Mouse (Mus musculus) left cerebral cortex, postnatal 4 days (tissue): ENCODE data around the gene Inka2. TPM values are rescaled to one million over a fixed set of nuclear protein-coding genes. Genes with fewer than 3 reads are reported as not detected.
A peak's percentile ranks its signal among the peaks of the same experiment; 100 is the strongest.

ENCODE experiments used
- DNase-seq: peaks from one replicate; pipeline ENCODE4 v3.0.0-alpha.2; 2022
- intact Hi-C: fragments of 180-260 bp; cut with DNase I; formaldehyde crosslinking; loops from one replicate; pipeline ENCODE4 v1.15.1; 2025
- total RNA-seq, 2 experiments: library from RNA; stranded (reverse); gene quantifications; 2 replicates each; pipeline ENCODE4 v1.2.3; 2021

The Inka2 gene
- total RNA-seq, result 10 to 100 TPM; 14.7 to 15.5 TPM

DNA sequence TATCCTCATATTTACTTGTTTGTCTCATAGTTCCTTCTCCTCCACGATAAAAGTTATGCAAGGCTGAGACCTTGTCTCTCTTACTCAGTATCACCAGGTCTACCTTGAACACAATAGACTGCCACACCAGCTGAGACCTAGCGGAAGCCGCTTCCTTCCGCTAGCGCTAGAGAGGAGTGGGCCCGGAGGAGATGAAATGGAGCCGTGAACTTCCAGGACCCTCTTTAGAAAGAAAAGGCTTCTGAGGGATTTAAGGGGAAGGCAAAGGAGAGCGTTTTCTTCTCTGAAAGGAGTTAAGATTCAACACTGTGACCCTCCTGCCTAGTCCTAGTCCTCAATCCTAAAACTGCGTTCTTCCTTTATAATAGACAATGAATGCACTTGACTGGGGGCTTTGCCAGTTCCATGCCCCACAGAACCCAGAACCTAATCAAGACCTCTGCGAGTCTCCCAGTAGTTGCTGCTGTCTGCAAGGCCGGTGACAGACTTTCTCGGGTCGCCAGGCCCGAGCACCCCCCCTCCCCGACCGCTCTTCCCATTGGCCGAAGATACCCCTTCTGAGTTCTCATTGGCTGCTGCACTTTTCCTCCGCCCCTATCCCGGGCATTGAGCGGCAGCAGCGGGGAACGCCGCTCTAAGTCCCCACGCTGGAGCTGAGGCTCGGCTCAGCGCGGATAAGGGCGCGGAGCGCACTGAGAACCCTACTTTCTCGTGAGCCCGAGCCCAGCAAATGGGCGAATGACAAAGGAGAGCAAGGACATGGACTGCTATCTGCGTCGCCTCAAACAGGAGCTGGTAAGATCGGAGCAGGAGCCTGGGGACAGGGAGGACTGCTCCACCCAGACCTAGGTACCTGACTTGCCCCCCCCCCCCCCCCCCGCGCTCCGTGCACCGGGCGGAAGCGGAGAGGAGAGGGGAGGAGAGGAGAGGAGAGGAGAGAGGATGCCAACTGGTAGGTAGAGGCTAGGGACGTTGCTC is at the start of gene Inka2:
Inka2 (plus strand) TSS at position 569 of the 978 bp plus-strand sequence.
- peak; percentile 86 for DNase-seq
- intact Hi-C loops, result no loop called here

DNA sequence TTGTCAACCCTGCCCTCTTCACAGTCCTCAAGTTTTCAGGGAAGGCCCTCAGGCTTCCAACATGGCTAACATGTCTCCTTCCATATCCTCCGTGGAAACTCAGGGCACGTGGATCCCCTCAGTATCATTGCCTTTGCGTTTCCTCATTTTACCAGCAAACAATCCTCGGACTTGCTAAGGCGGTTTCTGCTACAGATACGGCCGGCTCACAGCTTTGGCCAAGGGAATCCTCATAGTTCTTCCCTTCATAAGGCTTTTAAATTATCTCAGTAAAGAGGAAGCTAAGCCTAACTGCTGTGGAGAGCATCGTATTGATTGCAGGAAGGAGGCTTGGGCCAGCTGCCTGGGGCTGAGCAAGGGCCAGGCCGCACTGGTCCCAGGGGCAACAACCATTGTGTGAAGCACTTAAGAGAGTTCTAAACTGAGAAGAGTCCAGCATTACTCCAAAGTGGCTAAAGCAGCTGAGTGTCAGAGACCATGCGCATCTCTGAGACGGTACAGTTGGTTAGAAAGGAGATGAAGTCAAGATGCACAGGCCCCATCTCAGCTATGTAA is 49.3 kb upstream of the Inka2 start:
- intact Hi-C loops, result loop anchor here (10.0 kb wide), 1 partner anchor 200 kb away; the partner anchor contains the start of gene Kcnd3
- no peak for DNase-seq

DNA sequence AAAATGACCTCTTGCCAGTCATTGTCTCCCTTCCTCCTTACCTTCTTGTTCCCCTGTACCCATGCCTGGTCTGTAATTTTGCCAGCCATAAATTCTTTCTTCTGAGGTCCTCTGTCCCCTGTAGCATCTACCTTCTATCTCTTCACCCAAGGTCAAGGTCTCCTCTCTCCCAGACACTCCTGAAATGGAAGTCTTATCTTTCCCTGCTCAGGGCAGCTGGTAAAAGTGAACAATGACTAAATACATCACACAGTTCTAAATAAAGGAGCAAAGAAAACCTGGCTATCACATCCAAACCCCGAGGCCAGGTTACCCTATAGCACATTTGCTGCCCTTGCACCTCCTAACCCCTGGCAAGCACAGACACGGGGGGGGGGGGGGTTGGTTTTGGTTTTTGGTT is 43.9 kb upstream of the Inka2 start:
- DNase-seq, result no peak
- intact Hi-C loops, result loop anchor here (10.0 kb wide), 1 partner anchor 576 kb away; no protein-coding TSS in a partner anchor

DNA sequence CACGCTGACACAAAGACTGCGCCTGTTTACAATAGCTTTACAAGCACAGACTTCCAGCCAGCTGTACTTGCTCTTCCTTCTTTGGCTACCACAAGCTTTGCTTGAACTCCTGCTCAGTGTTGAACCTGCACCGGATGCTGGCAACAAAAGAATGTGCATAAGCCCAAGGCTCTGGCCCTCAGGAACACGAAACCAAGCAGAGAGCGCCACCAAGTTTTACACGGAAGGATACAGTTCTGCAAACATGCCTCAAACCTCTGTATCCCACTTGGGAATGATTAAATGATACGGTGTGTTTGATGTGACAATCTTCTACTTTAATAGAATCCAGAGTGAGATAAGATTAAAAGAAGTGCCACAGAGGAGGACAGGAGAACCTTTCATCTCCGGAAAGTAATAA is 41.4 kb upstream of the Inka2 start:
- intact Hi-C loops, result loop anchor here (10.0 kb wide), 1 partner anchor 578 kb away; no protein-coding TSS in a partner anchor
- DNase-seq, result no peak

DNA sequence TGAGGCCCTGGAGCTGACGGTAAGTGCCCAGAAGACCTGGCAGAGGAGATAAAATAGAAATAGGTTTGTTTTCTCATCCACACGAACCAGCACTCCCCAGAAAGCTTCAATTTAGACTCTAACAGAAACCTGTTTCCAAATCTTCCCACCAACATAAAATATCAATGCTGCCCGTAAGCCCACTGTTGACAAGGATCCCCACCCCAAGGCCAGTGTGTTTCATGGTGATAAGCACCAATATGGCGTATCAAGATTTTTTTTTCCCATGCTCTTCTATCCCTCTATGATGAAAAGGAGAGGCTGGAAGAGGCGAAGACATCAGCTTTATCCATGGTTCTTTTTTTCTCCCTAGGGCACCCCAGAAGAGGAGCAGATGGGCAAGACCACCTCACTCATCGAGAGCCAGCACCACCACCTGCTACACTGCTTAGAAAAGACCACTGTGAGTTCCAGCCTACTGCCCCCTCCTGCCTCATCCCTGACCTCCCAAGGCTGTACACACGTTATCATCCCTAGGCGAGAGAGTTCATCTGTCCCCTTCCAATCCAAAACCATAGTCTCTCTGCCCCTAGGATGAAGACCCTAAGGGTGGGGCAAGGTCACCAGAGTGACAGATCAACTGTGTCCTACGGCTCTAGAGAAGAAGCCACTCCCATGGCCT is 39.2 kb upstream of the Inka2 start:
- intact Hi-C loops, result loop anchor here (10.0 kb wide), 1 partner anchor 580 kb away; no protein-coding TSS in a partner anchor
- no peak for DNase-seq

DNA sequence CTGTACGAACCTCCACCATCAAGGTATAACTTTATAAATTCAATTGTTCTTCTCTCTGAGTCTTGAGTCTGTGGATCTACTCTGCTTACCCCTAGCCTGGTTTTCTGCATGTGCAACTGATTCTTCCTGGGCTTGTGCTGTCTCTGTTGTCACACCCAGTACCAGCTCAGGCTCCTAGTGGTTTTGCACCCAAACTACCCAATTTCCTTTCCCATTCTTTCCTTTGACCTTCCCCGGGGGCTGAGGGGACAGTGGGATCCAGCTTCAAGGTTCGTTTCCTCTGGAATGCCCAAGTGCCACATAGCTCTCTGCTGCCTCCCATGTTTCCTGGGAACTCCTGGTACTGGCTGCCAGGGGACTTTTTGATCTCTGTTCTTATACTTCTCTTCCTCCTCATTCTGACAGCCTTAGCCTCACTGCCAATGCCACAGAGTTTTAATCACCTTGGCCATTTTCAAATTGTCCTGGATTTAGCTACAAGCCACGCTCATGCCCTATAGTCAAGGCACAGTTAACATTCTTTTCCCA is 37.3 kb upstream of the Inka2 start:
- intact Hi-C loops, result loop anchor here (10.0 kb wide), 1 partner anchor 582 kb away; no protein-coding TSS in a partner anchor
- DNase-seq, result no peak

DNA sequence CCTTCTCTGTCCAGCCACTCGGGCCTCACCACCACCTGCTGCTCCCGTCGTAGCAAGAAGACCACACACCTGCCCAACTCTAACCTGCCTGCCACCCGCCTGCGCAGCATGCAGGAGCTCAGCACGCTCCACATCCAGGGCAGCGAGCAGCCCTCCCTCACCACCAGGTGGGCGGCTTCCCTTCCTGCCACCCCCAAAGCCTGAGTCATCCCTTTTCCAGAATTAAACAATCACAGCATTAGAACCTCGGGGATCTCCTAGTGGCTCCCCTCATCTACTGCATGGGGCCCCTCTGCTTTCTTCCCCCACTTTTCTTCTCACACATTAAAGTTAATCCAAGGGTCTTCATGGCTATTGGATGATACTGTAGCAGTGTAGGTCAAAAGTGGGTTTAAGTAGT is 36.2 kb upstream of the Inka2 start:
- intact Hi-C loops, result loop anchor here (10.0 kb wide), 1 partner anchor 583 kb away; no protein-coding TSS in a partner anchor
- no peak for DNase-seq

DNA sequence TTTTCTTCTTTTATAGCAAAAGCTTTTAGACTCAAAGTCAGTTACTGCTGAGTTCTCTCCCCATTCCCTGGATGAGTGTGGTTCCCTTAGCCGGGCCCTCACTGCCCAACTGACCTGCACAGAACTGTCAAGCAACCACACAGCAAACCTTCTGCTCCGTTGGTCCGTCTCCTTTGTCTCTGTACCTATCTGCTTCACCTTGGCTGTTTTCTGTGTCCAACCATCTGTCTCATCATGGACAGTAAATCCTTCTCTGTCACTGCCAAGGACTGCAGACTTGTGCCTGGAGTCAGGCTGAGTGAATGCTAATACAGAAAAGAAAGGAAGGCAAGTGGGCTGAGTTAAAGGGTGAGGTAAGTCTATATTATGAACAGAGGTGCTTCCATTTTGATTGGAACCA is 34.6 kb upstream of the Inka2 start:
- intact Hi-C loops, result loop anchor here (5.0 to 10.0 kb wide), 2 partner anchors 233 to 585 kb away; no protein-coding TSS in a partner anchor
- no peak for DNase-seq

DNA sequence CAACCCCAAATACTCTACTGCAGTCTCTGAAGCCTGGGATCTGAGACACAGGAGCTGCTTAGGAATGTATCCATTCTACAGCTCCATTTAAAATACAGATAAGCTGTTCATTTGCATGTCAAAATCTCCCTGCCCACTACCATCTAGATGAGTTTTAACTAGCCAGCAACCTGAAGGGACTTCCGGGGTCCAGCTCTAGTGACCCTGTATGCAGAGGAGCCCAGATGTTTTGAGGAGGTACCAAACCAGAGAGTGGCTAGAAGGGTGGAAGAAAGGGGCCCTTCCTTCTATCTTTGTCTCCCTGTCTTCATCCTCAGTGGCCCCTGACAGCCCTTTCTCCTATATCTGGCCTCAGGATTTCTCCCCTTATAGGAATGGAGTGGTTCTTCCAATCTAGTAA is 33.6 kb upstream of the Inka2 start:
- intact Hi-C loops, result loop anchor here (5.0 kb wide), 1 partner anchor 232 kb away; no protein-coding TSS in a partner anchor
- DNase-seq, result no peak

DNA sequence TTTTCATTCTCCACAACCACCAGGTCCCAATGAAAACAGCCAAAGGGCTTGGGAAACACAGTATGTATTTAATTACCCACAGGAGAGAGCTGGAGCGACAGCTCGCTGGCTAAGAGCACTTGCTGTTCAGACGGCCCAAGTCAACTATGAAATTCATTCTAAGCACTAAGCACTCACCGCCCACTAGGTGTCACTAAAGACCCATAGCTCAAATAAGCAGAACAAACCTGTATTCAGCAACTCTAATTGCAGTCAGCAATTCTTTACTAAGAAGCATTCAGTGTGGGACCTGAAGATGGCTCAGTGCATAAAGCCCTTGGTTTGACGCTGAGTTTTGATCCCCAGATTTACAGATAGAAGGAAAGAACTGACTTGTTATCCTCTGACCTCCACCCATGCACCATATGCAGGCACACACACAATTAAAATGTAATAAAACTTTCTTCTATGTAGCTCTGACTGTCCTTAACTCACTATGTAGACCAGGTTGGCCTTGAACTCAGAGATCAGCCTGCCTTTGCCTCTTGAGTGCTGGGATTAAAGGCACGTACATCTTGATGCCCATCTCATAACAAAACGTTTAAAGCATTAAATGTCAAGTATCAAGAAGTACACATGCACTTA is 29.7 kb upstream of the Inka2 start:
- intact Hi-C loops, result loop anchor here (5.0 kb wide), 1 partner anchor 228 kb away; no protein-coding TSS in a partner anchor

DNA sequence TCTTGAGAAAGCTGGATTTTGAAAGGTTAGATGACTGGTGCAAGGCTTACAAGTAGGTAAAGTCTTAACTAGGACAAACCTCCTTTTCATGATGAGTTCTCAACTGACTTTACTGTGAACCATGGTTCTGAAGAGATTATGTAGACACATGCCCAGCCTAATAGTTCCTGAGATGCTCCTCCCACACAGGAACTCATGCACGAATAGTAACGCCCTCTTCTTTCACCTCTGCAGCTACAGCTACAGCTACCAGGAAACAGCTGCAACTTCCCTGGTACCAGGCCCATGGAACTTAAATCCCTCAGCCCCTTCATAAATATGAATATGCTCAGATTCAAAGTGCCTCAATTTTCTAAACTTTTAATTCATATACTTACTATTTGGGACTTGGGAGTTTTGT is 28.5 kb upstream of the Inka2 start:
- intact Hi-C loops, result no loop called here
- DNase-seq, result no peak

More for the DNA sequence above, 29.7 kb upstream of the Inka2 start:
- DNase-seq, result peak; percentile 61

DNA sequence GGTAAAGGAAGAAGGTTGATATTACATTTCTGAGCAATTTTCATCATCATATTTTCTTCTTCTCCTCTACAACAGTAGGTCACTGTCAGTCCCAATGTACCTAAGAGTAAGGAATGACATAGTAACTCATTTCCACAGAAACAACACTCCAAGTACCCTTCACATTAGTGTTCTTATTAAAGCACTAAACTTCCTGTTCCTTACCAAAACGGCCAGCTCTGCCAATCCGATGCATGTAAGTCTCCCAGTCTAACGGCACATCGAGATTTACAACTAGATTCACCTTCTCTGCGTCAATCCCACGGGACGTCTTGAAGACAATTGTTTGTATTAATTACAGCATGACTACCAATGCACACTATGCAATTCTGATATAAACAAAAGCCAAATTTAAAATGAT is 24.1 kb upstream of the Inka2 start:
- intact Hi-C loops, result no loop called here
- no peak for DNase-seq

DNA sequence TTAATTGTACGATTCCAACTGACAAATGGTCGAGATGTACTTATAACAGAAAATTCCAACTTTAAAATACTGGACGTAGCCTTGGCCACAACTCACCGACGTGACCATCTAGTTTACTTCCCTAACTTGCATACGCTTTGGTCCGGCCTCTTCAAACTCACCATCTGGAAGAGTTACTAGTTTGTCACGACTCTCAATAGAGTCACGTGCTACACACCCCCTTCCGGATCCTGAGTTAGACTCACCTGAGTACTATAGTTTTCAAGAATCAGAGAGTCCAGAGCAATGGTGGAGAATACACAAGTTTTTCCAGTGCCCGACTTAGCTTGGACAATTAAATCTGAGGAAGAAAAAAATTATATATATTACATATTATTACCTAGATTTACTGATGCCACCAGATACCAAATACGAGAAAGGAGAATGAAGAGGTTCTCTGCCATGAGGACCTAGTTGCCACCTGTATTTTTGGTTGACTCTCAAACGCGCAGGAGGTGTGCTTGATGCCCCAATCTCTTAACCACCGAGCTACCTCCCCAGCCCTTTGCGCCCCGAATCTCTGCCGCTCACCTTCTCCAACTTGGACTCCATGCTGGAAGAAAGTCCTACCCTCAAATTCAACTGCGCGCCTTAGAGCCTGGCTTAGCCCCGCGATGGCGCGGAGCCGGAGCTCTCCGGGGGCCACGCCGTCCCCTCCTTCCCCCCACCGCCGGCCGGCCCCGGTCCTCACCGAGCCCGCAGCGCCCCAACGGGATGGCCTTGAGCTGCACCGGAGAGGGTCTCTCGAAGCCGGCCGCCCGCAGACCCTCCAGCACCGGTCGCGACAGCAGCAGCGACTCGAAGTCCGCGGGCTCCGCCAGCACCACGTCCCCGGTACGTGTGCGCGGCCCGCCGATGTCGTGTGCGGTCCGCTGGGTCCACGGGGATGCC is 17.7 kb upstream of the Inka2 start:
- DNase-seq, result no peak
- intact Hi-C loops, result loop anchor here (5.0 kb wide), 2 partner anchors 36 to 211 kb away; no protein-coding TSS in a partner anchor

DNA sequence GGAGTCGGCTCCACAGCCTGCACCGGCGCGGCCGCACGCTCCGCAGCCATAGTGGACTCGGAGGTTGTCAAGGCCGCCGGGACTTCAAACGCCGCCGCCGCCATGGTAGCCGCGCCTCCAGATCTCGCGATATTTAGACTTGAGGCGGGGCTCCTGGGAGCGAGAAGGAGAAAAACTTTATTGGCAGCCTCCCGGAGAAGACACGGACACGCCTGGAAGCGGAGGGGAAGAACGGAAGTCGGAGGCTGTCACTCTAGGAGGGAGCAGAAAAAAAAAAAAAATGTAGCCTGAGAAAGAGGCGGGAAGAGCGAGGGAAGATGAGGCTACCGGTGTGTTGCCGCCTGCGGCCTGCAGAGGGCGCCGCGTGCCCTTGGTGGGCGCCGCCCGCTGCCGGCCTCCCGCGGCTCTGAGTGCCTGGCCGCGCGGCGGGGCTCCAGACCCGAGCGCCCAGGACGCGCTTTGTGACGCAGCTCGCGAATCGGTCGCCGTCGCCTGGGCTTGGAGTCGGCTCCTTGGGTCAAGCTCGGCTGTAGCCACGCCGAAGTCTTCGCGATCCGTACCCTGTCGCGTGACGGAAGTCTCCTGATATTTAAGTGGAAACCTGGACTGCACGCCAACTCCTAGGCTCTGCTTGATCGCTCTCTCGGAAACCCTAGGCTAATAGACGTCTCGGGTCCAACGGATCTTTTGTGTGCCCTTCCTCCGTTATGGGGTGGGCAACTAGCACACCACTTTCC is 16.9 kb upstream of the Inka2 start, which contains the start of gene Ddx20:
Ddx20 (minus strand) TSS at position 251 of the 737 bp plus-strand sequence.
- intact Hi-C loops, result loop anchor here (5.0 kb wide), 2 partner anchors 35 to 210 kb away; no protein-coding TSS in a partner anchor
- peak; percentile 95 for DNase-seq

DNA sequence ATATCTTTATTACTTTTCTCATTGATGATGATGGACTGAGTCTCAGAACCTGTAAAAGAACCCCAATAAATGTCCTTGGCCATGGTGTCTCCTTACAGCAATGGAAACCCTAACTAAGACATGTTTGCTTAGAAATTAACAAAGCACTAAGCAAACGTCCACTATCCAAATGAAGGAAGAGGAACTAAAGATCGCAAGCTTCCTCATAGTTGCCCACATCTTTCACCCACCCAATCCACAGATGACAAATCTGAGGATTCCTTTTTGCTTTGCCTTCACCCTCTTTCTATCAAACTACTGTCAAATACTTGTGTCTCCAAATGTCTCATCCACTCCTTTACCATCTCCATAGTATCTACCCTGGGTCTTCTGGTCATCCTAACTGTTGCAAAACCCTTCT is 15.9 kb upstream of the Inka2 start:
- intact Hi-C loops, result loop anchor here (5.0 kb wide), 2 partner anchors 34 to 209 kb away; no protein-coding TSS in a partner anchor

DNA sequence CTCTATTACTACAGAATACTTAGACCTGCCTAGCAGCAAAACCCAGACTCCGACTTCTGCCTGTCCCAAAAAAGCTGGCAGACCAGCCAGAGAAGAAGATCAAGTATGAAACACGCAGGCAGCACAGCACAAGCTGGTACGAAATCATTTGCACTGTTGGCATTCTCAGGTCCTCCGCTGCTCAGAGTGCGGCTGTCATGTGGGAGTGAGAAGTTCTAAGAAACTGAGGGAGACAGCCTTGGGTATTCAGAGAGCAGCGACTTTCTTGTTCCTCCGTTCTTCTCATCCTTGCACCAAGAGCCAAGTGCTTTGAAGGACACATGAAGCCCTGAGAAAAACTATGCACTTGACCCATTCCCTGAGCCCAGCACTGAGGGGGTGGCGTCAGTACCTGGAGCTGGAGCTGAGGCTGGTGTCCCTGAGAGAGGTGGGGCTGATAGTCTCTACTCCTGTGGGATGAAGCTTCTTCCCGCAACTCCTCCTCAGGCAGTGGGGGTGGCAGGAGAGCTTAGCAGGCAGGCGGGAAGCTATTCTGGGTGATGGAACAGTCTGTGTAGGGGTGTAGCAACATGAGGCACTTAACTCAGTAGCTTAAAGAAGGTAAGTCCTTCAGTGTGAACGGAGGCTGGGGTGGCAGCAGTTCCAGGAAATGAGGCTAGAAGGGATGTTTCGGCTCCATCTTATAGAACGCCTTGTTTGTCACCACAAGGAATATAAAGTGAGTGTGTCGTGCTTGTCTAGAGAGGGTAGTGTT is 10.9 kb upstream of the Inka2 start:
- no peak for DNase-seq
- intact Hi-C loops, result no loop called here

More for the DNA sequence above, 15.9 kb upstream of the Inka2 start:
- DNase-seq, result no peak
